Mouse (Mus musculus) spleen, adult 2 months (tissue): ENCODE results near the gene Gda. TPM values are rescaled to one million over a fixed set of nuclear protein-coding genes. Genes with fewer than 3 reads are reported as not detected.

Experiments used
- DNase-seq, 2 experiments: peaks; one replicate each; pipeline versions ENCODE4 v3.0.0 to v3.0.0-alpha.2; 2012 to 2021; ENCODE audit warnings: low spot score in 2 of 2, low read depth in 1 of 2
- H3K27ac ChIP-seq: fragments of 200-500 bp; 2 replicates; pipeline ENCODE4 v1.5.1; 2012; ENCODE audit warnings: low read length, inconsistent platforms; ENCODE audit not compliant: insufficient read depth
- H3K27me3 ChIP-seq: fragments of 200-500 bp; 2 replicates; pipeline ENCODE4 v1.6.1; 2012; ENCODE audit warnings: mild to moderate bottlenecking, moderate library complexity, low read length, inconsistent platforms; ENCODE audit not compliant: control insufficient read depth, insufficient read depth
- H3K36me3 ChIP-seq: fragments of 200-500 bp; 2 replicates; pipeline ENCODE4 v1.6.1; 2012; ENCODE audit warnings: mild to moderate bottlenecking, low read length, inconsistent platforms; ENCODE audit not compliant: control insufficient read depth, insufficient read depth
- H3K4me1 ChIP-seq: fragments of 200-500 bp; 2 replicates; pipeline ENCODE4 v1.6.1; 2011; ENCODE audit warnings: inconsistent platforms; ENCODE audit not compliant: control insufficient read depth, insufficient read depth, insufficient read length
- H3K4me3 ChIP-seq: fragments of 200-500 bp; 2 replicates; pipeline ENCODE4 v1.5.1; 2011; ENCODE audit warnings: mild to moderate bottlenecking, inconsistent platforms; ENCODE audit not compliant: insufficient read depth, insufficient read length; ENCODE audit errors: extremely low read depth
- CTCF ChIP-seq: fragments of 200-500 bp; IDR thresholded peaks from 2 replicates; pipeline ENCODE4 v1.5.1; 2011; ENCODE audit warnings: mild to moderate bottlenecking, inconsistent platforms; ENCODE audit not compliant: insufficient read depth, insufficient read length, insufficient replicate concordance; ENCODE audit errors: extremely low read depth
- POLR2A ChIP-seq: fragments of 200-500 bp; IDR thresholded peaks from 2 replicates; pipeline ENCODE4 v1.6.1; 2011; ENCODE audit warnings: low read depth, low read length, inconsistent platforms
- WGBS: fragments of 180-500 bp; shearing (Covaris S2); methylation state at CpG from one replicate; pipeline ENCODE4 v1.1.7; 2018; 5-methylcytosine and 5-hydroxymethylcytosine counted together
- polyA plus RNA-seq: library from polyadenylated mRNA; depleted of rRNA; stranded (reverse); fragments of >200 nt; gene quantifications from 2 replicates; pipeline ENCODE4 v1.2.3, GENCODE M21; 2012; rRNA removed

Gene Gda
- polyA plus RNA-seq, 1 experiment, result 10.9 TPM

- Histone ChIP-seq H3K27me3 (no peaks in the 10 kb centered on the region), H3K27ac (no peak overlapping the region), H3K4me1 (no peaks in the 10 kb centered on the region), H3K4me3 (no peak overlapping the region), H3K36me3 (no peaks in the 10 kb centered on the region)
- TF ChIP-seq CTCF, result no peak
- TF ChIP-seq POLR2A, result no peak
- DNase-seq, result no peak
- WGBS, result 87% methylated on average over 4 of the region's 4 CpGs
These were observed 104.7 kb downstream of the Gda start for GRCm38 (mm10) chr19:21368595-21368994.

GRCm38 (mm10) chr19:21357792-21358191, 115.5 kb downstream of the Gda start:
- no peaks in the 10 kb centered on the region for H3K36me3 ChIP-seq
- DNase-seq, result no peak
- WGBS, result 92% methylated on average over 6 of the region's 6 CpGs
- no peak overlapping the region for H3K4me3 ChIP-seq
- H3K27me3 ChIP-seq, result no peaks in the 10 kb centered on the region
- no peak for TF ChIP-seq CTCF
- TF ChIP-seq POLR2A, result no peak
- H3K4me1 ChIP-seq, result no peaks in the 10 kb centered on the region
- no peak overlapping the region for H3K27ac ChIP-seq

GRCm38 (mm10) chr19:21349634-21350033, 123.6 kb downstream of the Gda start:
- DNase-seq, result no peak
- H3K27ac ChIP-seq, result no peak overlapping the region
- H3K36me3 ChIP-seq, result no peaks in the 10 kb centered on the region
- no peaks in the 10 kb centered on the region for H3K4me1 ChIP-seq
- no peak overlapping the region for H3K4me3 ChIP-seq
- TF ChIP-seq POLR2A (no peak), CTCF (no peak)
- no peaks in the 10 kb centered on the region for H3K27me3 ChIP-seq
- 81% methylated on average over 6 of the region's 6 CpGs for WGBS

GRCm38 (mm10) chr19:21346646-21347045, 126.6 kb downstream of the Gda start:
- DNase-seq, result no peak
- Histone ChIP-seq H3K36me3 (no peaks in the 10 kb centered on the region), H3K27me3 (no peaks in the 10 kb centered on the region), H3K4me1 (no peaks in the 10 kb centered on the region), H3K4me3 (no peak overlapping the region), H3K27ac (no peak overlapping the region)
- 87% methylated on average over 6 of the region's 6 CpGs for WGBS
- TF ChIP-seq POLR2A, result no peak
- TF ChIP-seq CTCF, result no peak

Other genes with a start within 250 kb of the Gda start
- 6.3 and 12.0 TPM in 2 replicates for gene Zfand5, start 201.2 kb downstream of the Gda start, polyA plus RNA-seq
- 3.8 and 4.3 TPM in 2 replicates for gene 1110059E24Rik, start 179.5 kb upstream of the Gda start, polyA plus RNA-seq
- 12.4 and 18.5 TPM in 2 replicates for gene Abhd17b, start 179.7 kb upstream of the Gda start, polyA plus RNA-seq